Mouse (Mus musculus): ENCODE measurements around the gene Fhl2. TPM values are rescaled to one million over a fixed set of nuclear protein-coding genes. Genes with fewer than 3 reads are reported as not detected.

Fhl2 gene
- total RNA-seq, 2 experiments from 2014 or later = 6.5 to 11.0 TPM

DNA sequence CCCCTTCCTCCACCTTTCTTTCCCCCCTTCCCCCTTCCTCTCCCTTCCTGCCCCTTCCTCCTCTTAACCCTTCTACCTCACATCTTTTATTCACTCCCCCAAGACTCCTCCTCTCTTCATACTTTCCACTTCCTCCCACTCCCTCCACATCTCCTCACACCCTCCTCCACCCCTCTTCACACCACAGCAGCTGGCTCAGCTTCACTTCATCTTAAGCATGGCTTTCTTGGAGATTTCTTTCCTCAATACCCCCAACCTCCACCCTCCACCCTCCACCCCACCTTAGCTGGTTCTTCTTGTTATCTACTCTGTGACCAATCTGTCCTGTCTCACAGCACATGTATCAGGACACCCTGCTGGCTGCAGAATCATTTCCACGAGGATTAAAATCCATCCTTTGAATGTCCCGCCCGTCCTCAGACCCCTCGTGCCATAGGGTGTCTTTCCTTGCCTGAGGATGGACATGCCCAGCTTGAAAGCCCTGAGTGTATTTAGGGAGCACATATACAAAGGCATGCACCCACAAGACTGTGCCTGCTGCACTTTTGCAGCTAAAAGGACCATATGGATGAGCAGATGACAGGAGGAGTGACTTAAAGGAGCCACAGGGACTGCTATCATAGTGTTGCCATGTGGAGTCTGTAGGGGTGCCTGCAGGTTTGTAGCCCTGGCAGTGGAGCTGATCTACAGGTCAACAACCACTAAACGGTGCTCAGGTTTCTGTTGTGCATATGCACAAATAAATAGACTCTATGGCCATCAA lies 66.4 kb downstream of the Fhl2 start:
- no peak for DNase-seq
- intact Hi-C loops (cut with DNase I; ENCODE audit: low total_unique reads) = no loop called here

- intact Hi-C loops (cut with DNase I; ENCODE audit: low total_unique reads) = no loop called here
- DNase-seq = no peak
These were observed 68.8 kb downstream of the Fhl2 start for GRCm38 (mm10) chr1:43127820-43128610.

DNA sequence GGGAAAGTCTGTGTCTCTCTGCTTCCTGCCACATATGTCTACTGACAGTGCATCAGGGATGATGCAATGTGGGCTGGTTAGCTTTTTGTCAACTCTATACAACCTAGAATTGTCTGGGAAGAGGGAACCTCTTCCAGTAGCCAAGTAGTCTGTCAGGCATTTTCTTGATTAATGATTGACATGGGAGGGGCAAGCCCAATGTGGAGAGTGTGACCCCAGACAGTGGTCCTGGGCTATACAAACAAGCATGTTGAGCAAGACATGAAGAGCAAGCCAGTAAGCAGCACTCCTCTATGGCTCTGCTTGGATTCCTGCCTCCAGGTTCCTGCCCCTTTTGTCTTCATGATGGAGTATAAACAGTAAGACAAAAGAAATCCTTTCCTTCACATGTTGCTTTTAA lies 69.6 kb downstream of the Fhl2 start:
- no peak for DNase-seq
- intact Hi-C loops (cut with DNase I; ENCODE audit: low total_unique reads) = no loop called here

DNA sequence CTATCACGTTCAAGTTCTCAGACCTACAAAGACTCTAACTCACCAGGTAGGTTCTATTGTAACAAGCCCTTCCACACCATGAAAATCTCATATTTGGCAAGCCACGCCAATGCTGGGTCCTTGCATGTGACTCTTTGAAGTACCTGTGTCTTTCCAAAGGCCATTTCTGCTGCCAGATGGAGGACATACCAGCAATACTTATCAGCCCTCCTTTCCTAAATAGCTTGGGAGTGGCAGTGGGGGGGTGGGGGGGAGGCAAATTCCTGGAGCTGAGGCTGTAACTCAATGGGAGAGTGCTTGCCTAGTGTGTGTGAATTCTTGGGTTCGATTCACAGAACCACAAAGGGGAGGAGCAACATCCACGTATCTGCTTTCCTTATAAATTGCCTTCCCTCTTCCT lies 72.1 kb downstream of the Fhl2 start:
- intact Hi-C loops (cut with DNase I; ENCODE audit: low total_unique reads) = no loop called here
- no peak for DNase-seq

- intact Hi-C loops (cut with DNase I; ENCODE audit: low total_unique reads) = no loop called here
- no peak for DNase-seq
These were observed 74.2 kb downstream of the Fhl2 start for GRCm38 (mm10) chr1:43122616-43123015.

GRCm38 (mm10) chr1:43120950-43121349 lies 75.8 kb downstream of the Fhl2 start:
- intact Hi-C loops (cut with DNase I; ENCODE audit: low total_unique reads) = no loop called here
- no peak for DNase-seq

DNA sequence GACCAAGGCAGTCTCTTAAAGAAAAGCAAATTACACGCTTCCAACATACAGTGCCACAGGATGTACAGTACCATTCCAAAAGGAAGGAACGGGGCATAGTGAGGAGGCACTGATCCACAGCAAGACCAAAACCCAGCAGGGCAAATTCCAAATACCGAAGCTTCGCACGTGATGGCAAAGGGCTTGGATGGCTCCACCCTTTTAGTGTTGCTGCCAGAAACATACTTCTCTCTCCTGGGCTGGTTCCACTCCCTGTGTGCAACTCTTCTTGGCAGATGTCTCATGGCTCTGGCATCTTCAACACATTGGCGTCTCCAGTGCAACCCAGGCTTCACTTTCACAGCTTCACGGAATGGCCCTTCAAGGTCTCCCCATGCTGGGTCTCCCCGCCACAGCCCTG lies 79.3 kb downstream of the Fhl2 start:
- DNase-seq = no peak
- intact Hi-C loops (cut with DNase I; ENCODE audit: low total_unique reads) = loop anchor here (10.0 kb wide), 1 partner anchor 203 kb away; no protein-coding TSS in a partner anchor

GRCm38 (mm10) chr1:43112882-43113281 lies 83.9 kb downstream of the Fhl2 start:
- intact Hi-C loops (cut with DNase I; ENCODE audit: low total_unique reads) = loop anchor here (10.0 kb wide), 1 partner anchor 198 kb away; no protein-coding TSS in a partner anchor
- DNase-seq = peak; percentile 69

DNA sequence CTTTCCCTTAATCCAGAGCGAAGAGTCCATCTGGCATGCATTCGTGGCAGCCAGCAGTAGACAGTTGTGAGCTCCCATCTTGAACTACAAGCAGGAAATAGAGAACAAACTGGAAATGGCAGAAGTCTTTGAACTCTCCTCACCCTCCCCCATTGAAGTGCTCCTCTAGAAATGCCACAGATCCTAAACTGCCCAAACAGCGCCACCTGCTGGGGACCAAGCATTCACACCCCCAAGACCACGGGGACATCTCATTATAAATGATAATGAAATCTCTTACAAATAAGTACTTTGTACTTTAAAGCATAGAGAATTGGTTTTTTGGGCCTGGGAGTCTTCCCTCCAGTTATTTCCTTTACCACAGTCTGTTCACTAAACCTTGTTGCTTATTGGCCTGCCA lies 86.2 kb downstream of the Fhl2 start:
- intact Hi-C loops (cut with DNase I; ENCODE audit: low total_unique reads) = loop anchor here (10.0 kb wide), 1 partner anchor 196 kb away; no protein-coding TSS in a partner anchor
- peak; percentile 47 for DNase-seq

- intact Hi-C loops (cut with DNase I; ENCODE audit: low total_unique reads) = no loop called here
- DNase-seq = no peak
These were observed 88.1 kb downstream of the Fhl2 start for GRCm38 (mm10) chr1:43108729-43109128.

DNA sequence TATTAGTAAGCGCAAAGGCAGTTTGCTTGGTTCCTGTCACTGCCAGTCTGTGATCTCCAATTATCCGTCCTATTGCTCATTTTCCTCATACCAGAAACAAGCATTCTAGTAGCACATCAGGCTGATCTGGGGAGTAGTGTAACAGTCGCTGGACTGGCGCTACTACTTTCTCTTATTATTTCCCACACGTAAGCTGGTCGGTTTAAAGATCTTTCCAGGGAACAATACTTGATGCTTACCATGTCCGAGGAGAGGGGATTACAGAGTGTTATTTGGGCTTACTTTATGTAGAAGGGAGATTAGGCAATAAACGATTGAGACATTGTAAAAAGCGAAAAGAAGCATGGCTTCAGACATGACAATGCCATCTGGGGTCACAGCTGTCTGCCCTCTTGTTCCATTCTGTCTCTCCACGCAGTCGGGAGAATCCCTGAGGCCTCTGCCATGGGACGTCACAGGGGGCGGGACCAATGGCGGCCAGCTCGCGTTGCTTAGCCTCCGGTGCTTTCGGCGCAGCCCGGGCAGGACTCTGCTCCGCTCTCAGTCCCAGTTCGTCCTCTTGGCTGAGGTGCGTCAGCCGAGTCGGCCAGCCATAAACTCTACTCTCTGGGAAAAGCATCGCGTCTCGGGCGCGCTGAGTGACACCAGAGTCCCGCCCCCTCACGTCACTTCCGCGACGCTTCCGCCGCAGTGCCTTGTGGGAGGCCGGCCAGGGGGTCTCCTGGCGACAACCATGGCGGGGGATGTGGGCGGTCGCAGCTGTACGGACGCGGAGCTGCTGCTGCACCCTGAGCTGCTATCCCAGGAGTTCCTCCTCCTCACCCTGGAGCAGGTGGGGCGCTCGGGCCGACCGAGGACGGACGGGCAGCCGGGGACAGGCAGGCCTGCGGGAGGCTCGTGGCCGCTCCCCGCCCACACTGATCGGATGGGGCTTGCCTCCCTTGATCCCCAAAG lies 98.5 kb downstream of the Fhl2 start, which contains the start of the genes Tgfbrap1 and AI597479:
TSS of gene Tgfbrap1 (minus strand) at position 607 of the 954 bp plus-strand sequence.
TSS of gene AI597479 (plus strand) at position 680 of the 954 bp plus-strand sequence.
- intact Hi-C loops (cut with DNase I; ENCODE audit: low total_unique reads) = no loop called here
- peak; percentile 90 for DNase-seq

- intact Hi-C loops (cut with DNase I; ENCODE audit: low total_unique reads) = no loop called here
- DNase-seq = no peak
These were observed 102.6 kb downstream of the Fhl2 start for GRCm38 (mm10) chr1:43094206-43094605.

GRCm38 (mm10) chr1:43092056-43093015 lies 104.4 kb downstream of the Fhl2 start:
- intact Hi-C loops (cut with DNase I; ENCODE audit: low total_unique reads) = no loop called here
- DNase-seq = peak; percentile 69

DNA sequence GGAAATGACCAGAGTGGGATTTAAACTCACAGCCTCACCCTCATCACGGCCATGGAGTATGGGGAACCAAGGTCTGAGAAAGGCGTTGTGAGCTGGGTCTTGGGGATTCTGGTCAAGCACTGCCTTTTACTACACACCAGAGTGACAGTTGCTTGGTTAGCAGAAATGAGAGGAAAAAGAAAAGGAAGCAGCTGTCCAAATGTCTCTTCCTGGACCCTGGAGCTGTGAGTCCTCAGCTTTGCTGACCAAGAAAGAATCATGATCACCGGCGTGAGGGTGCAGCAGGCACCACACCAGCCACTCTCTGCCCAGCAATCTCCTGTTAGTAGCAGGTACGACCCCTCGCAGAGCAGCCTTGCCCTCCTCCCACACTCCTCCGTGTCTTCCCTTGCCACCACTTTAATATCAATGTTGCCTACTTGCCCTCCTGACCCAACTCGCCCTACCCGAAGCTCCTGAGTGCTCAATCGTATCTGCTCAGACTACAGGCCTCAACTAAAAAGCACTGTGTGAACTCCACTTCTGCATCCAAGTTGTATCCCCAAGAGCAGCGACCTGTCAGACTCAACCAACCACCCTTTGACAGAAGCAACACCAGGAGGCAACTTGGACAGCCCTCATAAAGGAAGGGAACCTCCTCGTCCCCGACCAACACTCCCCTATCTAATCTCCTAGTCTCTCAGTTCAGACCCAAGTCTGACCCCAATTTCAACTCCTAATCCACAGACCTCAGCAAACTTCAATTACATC lies 105.3 kb downstream of the Fhl2 start:
- intact Hi-C loops (cut with DNase I; ENCODE audit: low total_unique reads) = no loop called here
- DNase-seq = no peak

DNA sequence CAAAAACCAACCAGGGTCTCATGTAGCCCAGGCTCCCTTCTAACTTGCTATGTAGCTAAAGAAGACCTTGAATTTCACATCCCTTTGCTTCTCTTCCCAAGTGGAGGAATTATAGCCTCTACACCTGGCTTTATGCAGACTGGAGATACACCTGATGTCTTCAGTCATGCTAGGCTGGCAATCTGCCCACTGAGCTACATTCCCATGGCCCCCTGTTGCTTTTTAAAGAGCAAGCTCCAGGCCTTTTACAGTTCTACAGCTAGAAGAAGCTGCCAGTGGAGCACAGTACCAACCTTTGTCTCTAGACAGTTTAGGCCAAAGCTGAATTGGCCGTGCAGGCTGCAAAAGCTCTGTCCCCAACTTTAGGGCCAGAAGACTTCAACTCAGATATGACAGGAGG lies 106.4 kb downstream of the Fhl2 start:
- no peak for DNase-seq
- intact Hi-C loops (cut with DNase I; ENCODE audit: low total_unique reads) = no loop called here

- no peak for DNase-seq
- intact Hi-C loops (cut with DNase I; ENCODE audit: low total_unique reads) = no loop called here
These were observed 113.8 kb downstream of the Fhl2 start for GRCm38 (mm10) chr1:43082946-43083345.

DNA sequence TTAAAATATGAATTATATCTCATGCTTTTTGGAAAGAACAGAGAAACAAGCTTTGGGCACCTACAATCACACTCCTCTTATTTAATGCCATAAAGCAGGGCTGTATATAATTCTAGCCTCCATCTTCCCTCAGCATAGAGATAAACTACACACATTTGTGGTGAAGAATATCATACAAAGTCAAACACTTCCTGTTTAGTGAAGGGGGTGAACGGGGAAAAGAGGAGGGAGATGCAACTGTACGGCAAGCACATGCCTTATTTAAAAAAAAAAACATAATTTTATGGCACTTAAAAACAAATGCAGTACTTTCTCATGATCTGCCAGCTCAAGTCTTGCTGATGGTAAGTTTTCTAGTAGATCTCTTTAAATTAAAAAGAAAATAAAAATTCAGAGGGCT lies 118.7 kb downstream of the Fhl2 start:
- intact Hi-C loops (cut with DNase I; ENCODE audit: low total_unique reads) = no loop called here
- no peak for DNase-seq

DNA sequence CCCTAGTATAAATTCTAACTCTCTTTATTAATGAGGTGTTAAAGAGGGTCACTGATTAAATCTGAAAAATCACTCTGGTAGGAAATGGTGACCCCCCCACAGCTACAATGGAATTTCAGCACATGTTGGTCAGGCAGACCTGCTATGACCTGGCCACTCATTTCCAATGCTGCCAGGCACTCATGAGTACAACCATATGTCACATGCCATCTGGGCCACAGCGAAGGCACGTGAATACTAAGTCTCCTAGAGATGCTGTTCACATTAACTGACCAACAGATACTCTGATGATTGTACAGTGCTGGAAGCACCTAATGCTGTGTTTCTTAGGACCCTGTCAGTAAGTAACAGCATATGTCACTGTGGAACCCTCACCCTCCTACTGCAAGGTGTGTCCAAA lies 122.0 kb downstream of the Fhl2 start:
- no peak for DNase-seq
- intact Hi-C loops (cut with DNase I; ENCODE audit: low total_unique reads) = no loop called here

Data from gastrocnemius, postnatal 14 days (tissue).